Mouse (Mus musculus) forebrain, embryonic 13.5 days (tissue): ENCODE data around the gene Sytl2. TPM values are rescaled to one million over a fixed set of nuclear protein-coding genes. Genes with fewer than 3 reads are reported as not detected.

Source experiments
- ATAC-seq: fragments of 200-750 bp; cut with Nextera tagmentation; 2 replicates; pipeline ENCODE4 v1.8.0; 2017
- H3K27ac ChIP-seq: fragments of 300-500 bp; sonication (generic); 2 replicates; pipeline ENCODE4 v1.5.1; 2015; ENCODE audit warnings: inconsistent platforms, mild to moderate bottlenecking, moderate library complexity
- H3K27me3 ChIP-seq: fragments of 300-500 bp; sonication (generic); 2 replicates; pipeline ENCODE4 v1.6.1; 2015; ENCODE audit warnings: mild to moderate bottlenecking, inconsistent platforms
- H3K36me3 ChIP-seq: fragments of 300-500 bp; sonication (generic); 2 replicates; pipeline ENCODE4 v1.6.1; 2015; ENCODE audit warnings: mild to moderate bottlenecking, inconsistent platforms; ENCODE audit not compliant: poor library complexity, severe bottlenecking
- H3K4me1 ChIP-seq: fragments of 300-500 bp; sonication (generic); 2 replicates; pipeline ENCODE4 v1.6.1; 2015; ENCODE audit warnings: inconsistent platforms
- H3K4me2 ChIP-seq: fragments of 300-500 bp; sonication (generic); 2 replicates; pipeline ENCODE4 v1.6.1; 2015; ENCODE audit warnings: inconsistent platforms, mild to moderate bottlenecking, moderate library complexity
- H3K4me3 ChIP-seq: fragments of 300-500 bp; sonication (generic); 2 replicates; pipeline ENCODE4 v1.5.1; 2015; ENCODE audit warnings: mild to moderate bottlenecking, inconsistent platforms
- H3K9ac ChIP-seq: fragments of 300-500 bp; sonication (generic); 2 replicates; pipeline ENCODE4 v1.6.1; 2015; ENCODE audit warnings: mild to moderate bottlenecking, inconsistent platforms
- H3K9me3 ChIP-seq: fragments of 300-500 bp; sonication (generic); replicated peaks from 2 replicates; pipeline ENCODE4 v1.6.1; 2016; ENCODE audit warnings: inconsistent platforms
- WGBS: fragments of 180-500 bp; shearing (Covaris S2); methylation state at CpG from one replicate; pipeline ENCODE4 v1.1.7; 2015; 5-methylcytosine and 5-hydroxymethylcytosine counted together
- polyA plus RNA-seq: library from polyadenylated mRNA; unstranded; fragments of >200 nt; fragmentation: Nextera tagmentation; extraction: Ambion mirVana; gene quantifications from 2 replicates; pipeline ENCODE4 v1.2.1, GENCODE M21; 2015

Sytl2 gene
- polyA plus RNA-seq, 1 experiment from 2014 or later: 0.94 TPM

GRCm38 (mm10) chr7:90280274-90280875 lies 21.7 kb upstream of the Sytl2 start:
- Histone ChIP-seq H3K4me2 (no peak overlapping the region), H3K4me1 (no peaks in the 10 kb centered on the region), H3K9ac (no peak overlapping the region), H3K27me3 (no peaks in the 10 kb centered on the region), H3K9me3 (no peaks in the 10 kb centered on the region), H3K36me3 (no peaks in the 10 kb centered on the region), H3K27ac (no peak overlapping the region), H3K4me3 (no peak overlapping the region)
- no peak for ATAC-seq
- WGBS: 69% methylated on average over 11 of the region's 11 CpGs

GRCm38 (mm10) chr7:90280878-90281277 lies 21.2 kb upstream of the Sytl2 start:
- Histone ChIP-seq H3K36me3 (no peaks in the 10 kb centered on the region), H3K4me3 (no peak overlapping the region), H3K9me3 (no peaks in the 10 kb centered on the region), H3K4me1 (no peaks in the 10 kb centered on the region), H3K4me2 (no peak overlapping the region), H3K27ac (no peak overlapping the region), H3K9ac (no peak overlapping the region), H3K27me3 (no peaks in the 10 kb centered on the region)
- WGBS: 60% methylated on average over 8 of the region's 8 CpGs
- ATAC-seq: no peak

DNA sequence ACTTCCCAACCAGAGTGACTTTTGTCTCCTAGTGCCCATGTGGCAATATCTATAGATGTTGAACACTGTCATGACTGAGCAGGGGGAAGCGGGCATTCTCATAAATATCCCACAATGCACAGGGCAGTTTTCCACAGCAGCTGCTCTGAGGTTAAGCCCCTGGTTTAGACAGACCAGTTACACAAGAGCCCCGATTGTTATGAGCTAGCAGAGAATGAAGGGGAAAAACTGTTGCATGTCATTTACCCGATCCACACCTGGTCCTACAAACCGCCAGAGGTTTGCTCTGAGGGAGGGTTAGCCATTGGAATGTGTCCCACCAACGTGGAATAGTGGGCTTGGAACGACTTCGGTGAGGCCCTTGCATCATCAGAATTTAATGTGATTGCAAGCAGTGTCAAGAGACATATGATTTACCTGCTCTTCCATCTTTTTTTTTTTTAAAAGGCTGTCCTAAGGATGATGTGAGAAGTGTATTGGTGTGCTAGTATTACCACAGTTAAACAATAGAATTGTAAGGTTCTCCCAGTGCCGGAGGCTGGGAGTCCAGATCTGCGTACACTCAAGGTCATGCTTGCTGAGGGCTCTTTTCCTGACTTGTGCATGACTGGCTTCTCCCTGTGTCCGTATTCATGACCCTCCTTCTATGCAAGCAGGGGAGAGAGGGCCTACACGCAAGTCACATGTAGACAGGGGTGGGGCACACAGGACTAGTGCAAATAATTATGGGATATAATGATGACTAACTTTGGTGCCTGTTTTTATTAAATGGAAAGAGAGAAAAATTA lies 20.1 kb upstream of the Sytl2 start:
- H3K9ac ChIP-seq: no peak overlapping the region
- no peak overlapping the region for H3K4me2 ChIP-seq
- H3K4me1 ChIP-seq: no peaks in the 10 kb centered on the region
- no peak overlapping the region for H3K4me3 ChIP-seq
- no peak overlapping the region for H3K27ac ChIP-seq
- WGBS: 83% methylated on average over 11 of the region's 11 CpGs
- no peak for ATAC-seq
- no peaks in the 10 kb centered on the region for H3K9me3 ChIP-seq
- H3K36me3 ChIP-seq: no peaks in the 10 kb centered on the region
- no peaks in the 10 kb centered on the region for H3K27me3 ChIP-seq

- Histone ChIP-seq H3K4me2 (no peak overlapping the region), H3K27me3 (no peaks in the 10 kb centered on the region), H3K9ac (no peak overlapping the region), H3K4me1 (no peaks in the 10 kb centered on the region), H3K36me3 (no peaks in the 10 kb centered on the region), H3K4me3 (no peak overlapping the region), H3K9me3 (no peaks in the 10 kb centered on the region), H3K27ac (no peak overlapping the region)
- WGBS: 90% methylated on average over 1 of the region's 1 CpGs
- no peak for ATAC-seq
Observed at GRCm38 (mm10) chr7:90282786-90283185, 19.3 kb upstream of the Sytl2 start.

- no peaks in the 10 kb centered on the region for H3K4me1 ChIP-seq
- H3K9ac ChIP-seq: no peak overlapping the region
- no peaks in the 10 kb centered on the region for H3K27me3 ChIP-seq
- H3K4me3 ChIP-seq: no peak overlapping the region
- H3K27ac ChIP-seq: no peak overlapping the region
- no peaks in the 10 kb centered on the region for H3K9me3 ChIP-seq
- WGBS: 86% methylated on average over 7 of the region's 7 CpGs
- H3K4me2 ChIP-seq: no peak overlapping the region
- H3K36me3 ChIP-seq: no peaks in the 10 kb centered on the region
- no peak for ATAC-seq
Observed at GRCm38 (mm10) chr7:90284793-90285192, 17.3 kb upstream of the Sytl2 start.

- Histone ChIP-seq H3K4me2 (no peak overlapping the region), H3K9me3 (no peaks in the 10 kb centered on the region), H3K27ac (no peak overlapping the region), H3K27me3 (no peaks in the 10 kb centered on the region), H3K4me1 (no peaks in the 10 kb centered on the region), H3K9ac (no peak overlapping the region), H3K36me3 (no peaks in the 10 kb centered on the region), H3K4me3 (no peak overlapping the region)
- no peak for ATAC-seq
- WGBS: 87% methylated on average over 6 of the region's 6 CpGs
Observed at GRCm38 (mm10) chr7:90291885-90292284, 10.2 kb upstream of the Sytl2 start.

- H3K4me1 ChIP-seq: peaks cover 9% of the 10 kb centered on the region
- peak; percentile 48 for ATAC-seq
- H3K27ac ChIP-seq: no peak overlapping the region
- peak overlapping the region; percentile 98 for H3K4me2 ChIP-seq
- H3K36me3 ChIP-seq: no peaks in the 10 kb centered on the region
- H3K9ac ChIP-seq: peak overlapping the region; percentile 65
- 6% methylated on average over 27 of the region's 27 CpGs for WGBS
- H3K9me3 ChIP-seq: no peaks in the 10 kb centered on the region
- H3K27me3 ChIP-seq: peaks cover 23% of the 10 kb centered on the region
- peak overlapping the region; percentile 59 for H3K4me3 ChIP-seq
Observed at GRCm38 (mm10) chr7:90302647-90303552, 848 bp downstream of the Sytl2 start.

DNA sequence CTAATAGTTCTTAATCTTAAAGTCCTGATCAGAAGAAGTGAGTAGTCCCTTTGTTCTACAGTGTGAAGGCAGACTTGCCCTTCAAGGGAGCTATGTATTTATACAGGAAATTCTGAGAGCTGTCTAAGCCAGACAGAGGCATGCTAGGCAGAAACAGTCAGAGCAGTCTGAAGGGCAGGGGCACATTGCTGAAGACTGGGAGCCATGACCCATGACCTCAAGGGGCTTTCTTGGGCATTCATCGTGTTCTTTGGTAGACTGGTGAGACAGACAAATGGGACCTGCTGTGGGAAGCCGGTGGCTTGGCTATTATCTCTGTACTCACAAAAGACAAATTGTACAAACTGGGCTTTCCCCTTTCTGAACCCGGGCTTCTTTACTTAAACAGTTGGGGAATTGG lies 4.0 kb downstream of the Sytl2 start:
- no peak for ATAC-seq
- H3K9ac ChIP-seq: no peak overlapping the region
- H3K4me3 ChIP-seq: no peak overlapping the region
- WGBS: 3% methylated on average over 3 of the region's 3 CpGs
- no peaks in the 10 kb centered on the region for H3K9me3 ChIP-seq
- H3K27ac ChIP-seq: no peak overlapping the region
- peaks cover 9% of the 10 kb centered on the region for H3K4me1 ChIP-seq
- H3K4me2 ChIP-seq: no peak overlapping the region
- H3K27me3 ChIP-seq: peaks cover 19% of the 10 kb centered on the region
- H3K36me3 ChIP-seq: no peaks in the 10 kb centered on the region

DNA sequence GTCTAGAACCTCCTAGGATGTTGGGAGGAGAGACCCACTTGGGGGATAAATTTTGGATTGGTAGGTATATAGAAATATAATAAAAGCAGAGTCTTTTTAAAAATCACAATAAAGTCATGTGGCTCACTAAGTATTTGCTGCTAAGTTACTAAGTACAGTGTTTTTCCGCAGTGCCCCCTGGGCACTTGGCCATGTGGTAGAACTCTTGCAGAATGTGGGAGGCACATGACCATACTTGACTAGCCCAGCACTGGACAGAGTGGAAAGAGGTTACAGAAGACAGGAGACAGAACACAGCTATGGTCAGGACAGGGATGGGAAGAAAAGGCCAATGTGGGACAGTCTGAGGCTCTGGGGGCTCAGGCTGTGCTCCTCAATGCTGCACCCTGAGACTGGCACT lies 4.9 kb downstream of the Sytl2 start:
- no peak overlapping the region for H3K27ac ChIP-seq
- H3K27me3 ChIP-seq: peaks cover 19% of the 10 kb centered on the region
- no peak for ATAC-seq
- H3K9ac ChIP-seq: no peak overlapping the region
- 83% methylated on average over 1 of the region's 1 CpGs for WGBS
- no peaks in the 10 kb centered on the region for H3K36me3 ChIP-seq
- H3K9me3 ChIP-seq: no peaks in the 10 kb centered on the region
- no peak overlapping the region for H3K4me3 ChIP-seq
- peaks cover 9% of the 10 kb centered on the region for H3K4me1 ChIP-seq
- no peak overlapping the region for H3K4me2 ChIP-seq

DNA sequence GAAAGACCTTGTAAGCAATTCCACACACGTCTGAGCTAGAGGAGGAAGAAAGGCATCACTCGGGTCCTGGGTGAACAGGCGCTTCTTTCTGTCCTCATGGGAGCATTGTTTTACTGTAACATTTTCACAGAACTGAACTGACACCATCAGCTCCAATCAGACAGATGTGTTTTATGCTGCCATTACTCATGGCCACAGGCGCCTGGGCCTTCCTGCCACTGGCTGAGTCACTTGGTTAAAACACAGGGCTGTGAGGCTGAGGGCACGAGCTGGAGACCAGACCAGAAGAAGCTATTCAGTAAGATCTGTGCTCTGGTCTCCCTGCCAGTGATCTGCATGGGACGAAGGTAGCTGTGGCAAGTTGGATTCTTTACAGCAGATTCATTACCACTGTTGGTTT lies 6.0 kb downstream of the Sytl2 start:
- peaks cover 2% of the 10 kb centered on the region for H3K4me1 ChIP-seq
- H3K27me3 ChIP-seq: peaks cover 13% of the 10 kb centered on the region
- 73% methylated on average over 6 of the region's 6 CpGs for WGBS
- no peaks in the 10 kb centered on the region for H3K36me3 ChIP-seq
- ATAC-seq: no peak
- no peak overlapping the region for H3K4me3 ChIP-seq
- H3K27ac ChIP-seq: no peak overlapping the region
- H3K9me3 ChIP-seq: no peaks in the 10 kb centered on the region
- H3K4me2 ChIP-seq: no peak overlapping the region
- no peak overlapping the region for H3K9ac ChIP-seq

- WGBS: 79% methylated on average over 7 of the region's 7 CpGs
- no peak overlapping the region for H3K27ac ChIP-seq
- H3K4me3 ChIP-seq: no peak overlapping the region
- no peak for ATAC-seq
- H3K9ac ChIP-seq: no peak overlapping the region
- no peak overlapping the region for H3K4me2 ChIP-seq
- no peaks in the 10 kb centered on the region for H3K36me3 ChIP-seq
- no peaks in the 10 kb centered on the region for H3K27me3 ChIP-seq
- no peaks in the 10 kb centered on the region for H3K9me3 ChIP-seq
- no peaks in the 10 kb centered on the region for H3K4me1 ChIP-seq
Observed at GRCm38 (mm10) chr7:90312151-90312883, 10.3 kb downstream of the Sytl2 start.
